Mouse (Mus musculus) spleen, postnatal 4 days (tissue): ENCODE data around the gene Emcn.

Source experiments
- DNase-seq, 2 experiments: peaks; one replicate each; pipeline ENCODE4 v3.0.0; 2022; ENCODE audit warnings: low spot score in 2 of 2

Gene Emcn

DNA sequence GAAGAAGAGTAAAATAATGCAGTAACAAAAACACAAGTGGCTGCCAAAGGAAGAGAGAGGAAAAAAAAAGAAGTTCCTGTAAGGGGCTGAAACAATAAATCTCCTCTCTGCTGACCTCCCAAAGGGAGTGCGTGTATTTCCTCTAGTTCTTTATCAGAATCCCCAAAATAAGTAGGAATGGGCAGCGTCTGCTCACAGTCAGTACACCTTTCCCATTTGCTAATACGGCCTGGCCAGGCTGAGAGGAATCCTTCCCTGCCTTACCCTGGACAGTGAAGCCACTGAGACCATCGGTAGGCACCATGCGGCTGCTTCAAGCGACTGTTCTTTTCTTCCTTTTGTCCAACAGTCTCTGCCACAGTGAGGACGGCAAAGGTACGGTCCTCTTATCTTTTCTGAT lies at the start of gene Emcn:
Emcn (plus strand) TSS at position 130 of the 400 bp plus-strand sequence.
- DNase-seq = no peak

DNA sequence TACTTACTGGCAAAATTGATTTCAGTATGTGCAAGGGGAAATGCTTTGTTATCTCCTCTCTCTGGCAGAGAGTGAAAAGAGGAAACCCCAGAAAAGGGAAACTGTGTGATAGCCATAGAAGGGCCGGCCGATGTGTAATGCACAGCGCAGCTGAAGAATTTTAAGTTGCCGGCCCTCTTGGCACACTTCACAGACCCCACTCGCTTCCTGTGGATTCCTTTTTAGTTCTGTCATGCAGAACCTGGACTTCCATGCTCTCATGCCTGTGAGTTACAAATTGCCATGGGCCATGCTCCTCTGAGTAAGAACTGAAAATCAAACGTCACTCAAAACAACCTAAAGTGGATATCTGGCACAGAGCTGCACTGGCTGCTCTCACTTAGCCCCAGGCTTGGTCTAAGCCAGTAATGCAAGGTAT lies 47.7 kb upstream of the Emcn start:
- DNase-seq = peak in 1 of 2 experiments; percentile 13

- no peak for DNase-seq
These were observed 42.6 kb upstream of the Emcn start for GRCm38 (mm10) chr3:137298230-137298629.

GRCm38 (mm10) chr3:137300210-137300609 lies 40.7 kb upstream of the Emcn start:
- DNase-seq = no peak

DNA sequence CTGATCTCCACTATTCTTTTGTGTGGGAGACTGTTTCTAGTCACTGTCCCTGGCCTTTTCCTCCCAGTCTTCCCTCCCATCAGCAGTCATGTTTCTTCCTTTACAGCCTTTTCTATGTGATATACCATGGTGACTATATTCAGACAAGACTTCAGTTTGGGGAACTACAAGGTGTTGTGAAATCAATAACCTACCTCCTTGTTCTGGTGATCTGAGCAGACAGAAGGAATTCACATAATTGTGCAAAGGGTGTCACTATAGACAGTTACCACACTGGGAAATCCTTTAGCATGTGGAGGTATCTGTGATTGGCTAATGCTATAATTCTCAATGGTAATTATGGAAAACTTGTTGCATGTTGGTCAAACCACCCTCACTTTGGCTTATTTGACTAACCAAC lies 39.7 kb upstream of the Emcn start:
- no peak for DNase-seq

GRCm38 (mm10) chr3:137302804-137303203 lies 38.1 kb upstream of the Emcn start:
- no peak for DNase-seq

GRCm38 (mm10) chr3:137309959-137310358 lies 30.9 kb upstream of the Emcn start:
- no peak for DNase-seq

DNA sequence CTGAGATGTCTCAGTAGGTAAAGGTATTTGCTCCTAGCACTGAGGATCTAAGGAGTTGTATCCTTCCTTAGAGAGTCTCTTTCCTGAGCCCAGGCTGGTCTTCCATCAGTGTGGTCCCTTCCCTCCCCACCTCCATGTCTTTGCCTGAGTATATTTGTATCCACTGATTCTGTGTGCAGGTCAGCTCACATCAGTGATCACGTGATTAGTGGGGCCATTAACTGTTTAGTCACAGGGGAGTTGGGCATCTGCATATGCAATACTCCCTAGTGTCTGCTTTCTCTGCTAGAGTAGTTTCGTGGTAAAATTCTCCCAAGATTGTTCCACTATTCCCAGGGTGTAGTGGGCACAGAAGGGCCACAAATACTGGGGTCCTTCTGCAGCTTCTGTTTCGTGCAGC lies 28.3 kb upstream of the Emcn start:
- DNase-seq = no peak

DNA sequence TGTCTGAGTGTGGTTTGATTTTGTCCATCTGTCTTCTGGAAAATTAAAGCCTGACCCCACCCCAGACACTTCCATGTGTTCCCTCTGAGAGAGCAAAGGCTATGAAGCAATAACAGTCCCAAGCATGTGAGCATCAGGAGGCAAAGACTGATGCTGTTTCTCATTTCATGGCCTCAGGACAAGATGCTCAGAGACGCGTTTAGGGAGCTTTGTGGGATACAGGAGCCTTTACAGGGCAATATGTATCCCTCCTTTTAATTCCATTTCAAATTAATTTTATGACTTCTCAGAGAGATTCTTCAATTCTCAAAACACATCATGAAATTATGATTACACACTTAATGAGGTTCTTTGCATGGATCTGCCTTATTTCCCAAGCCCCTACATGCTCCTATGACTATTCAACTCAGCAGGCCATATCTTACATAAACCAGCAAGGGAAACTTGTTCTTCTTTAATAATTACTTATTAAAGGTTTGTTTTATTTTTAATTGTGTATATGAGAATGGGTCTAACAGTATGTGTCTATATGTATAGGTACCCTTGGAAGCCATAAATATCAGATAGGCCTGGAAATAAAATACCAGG lies 27.0 kb upstream of the Emcn start:
- DNase-seq = no peak

DNA sequence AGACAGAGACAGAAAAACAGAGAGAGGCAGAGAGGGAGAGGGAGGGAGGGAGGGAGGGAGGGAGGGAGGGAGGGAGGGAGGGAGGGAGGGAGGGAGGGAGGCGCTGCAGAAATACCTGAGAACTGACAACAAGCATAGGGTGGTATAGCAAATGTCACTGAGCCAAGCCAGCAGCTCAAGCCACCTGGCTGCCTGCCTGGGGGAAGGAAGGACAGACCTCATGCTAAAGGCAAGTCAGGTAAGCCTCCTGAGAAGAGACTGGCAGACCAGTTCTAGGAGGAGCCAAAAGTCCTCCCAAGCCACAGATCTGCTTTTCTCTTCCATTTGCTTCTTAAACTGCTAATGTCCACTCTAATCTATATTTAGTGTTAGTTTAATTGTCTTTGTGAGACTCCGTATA lies 22.5 kb upstream of the Emcn start:
- DNase-seq = no peak

DNA sequence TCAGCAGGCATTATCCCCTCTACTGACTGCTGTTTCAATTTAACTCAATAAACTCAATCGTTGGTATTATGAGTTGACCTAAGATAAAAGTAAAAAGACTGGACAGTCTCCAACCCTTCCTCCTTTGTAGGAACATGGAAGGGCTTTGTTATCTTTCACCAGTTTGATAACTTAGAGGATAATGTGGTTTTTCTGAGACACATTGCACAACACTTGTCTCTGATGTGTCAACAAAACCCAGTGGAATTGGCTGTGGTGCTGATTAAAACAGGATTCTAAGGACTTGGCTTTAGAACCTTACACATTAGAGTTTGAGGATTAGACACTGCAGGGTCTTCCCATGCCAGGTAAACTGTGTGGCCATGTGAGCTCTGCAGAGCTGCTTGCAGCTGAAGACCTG lies 20.9 kb upstream of the Emcn start:
- no peak for DNase-seq

DNA sequence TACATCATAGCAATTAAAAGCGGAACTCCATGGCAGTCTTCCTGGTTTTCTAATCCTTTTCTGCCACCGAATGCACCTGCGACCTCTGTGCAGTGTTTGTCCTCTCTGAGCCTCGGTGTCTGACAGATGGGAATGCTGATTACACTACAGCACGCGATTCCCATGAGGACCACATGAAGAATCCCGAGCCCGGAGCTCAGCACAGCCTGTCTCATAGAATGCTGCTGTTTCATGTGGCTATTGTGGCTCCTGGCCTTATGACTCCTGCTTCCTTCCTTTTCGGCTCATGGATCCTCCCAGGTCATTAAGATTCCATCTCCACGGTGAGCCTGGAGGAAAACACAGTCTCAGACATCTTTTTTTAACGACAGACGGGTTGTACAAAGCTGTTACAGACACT lies 18.6 kb upstream of the Emcn start:
- DNase-seq = no peak

GRCm38 (mm10) chr3:137329898-137330297 lies 11.0 kb upstream of the Emcn start:
- no peak for DNase-seq

- DNase-seq = no peak
These were observed 9.9 kb upstream of the Emcn start for GRCm38 (mm10) chr3:137330950-137331349.

GRCm38 (mm10) chr3:137332531-137332930 lies 8.3 kb upstream of the Emcn start:
- no peak for DNase-seq

GRCm38 (mm10) chr3:137335957-137336356 lies 4.9 kb upstream of the Emcn start:
- DNase-seq = no peak

- DNase-seq = no peak
These were observed 2.6 kb downstream of the Emcn start for GRCm38 (mm10) chr3:137343446-137343845.

DNA sequence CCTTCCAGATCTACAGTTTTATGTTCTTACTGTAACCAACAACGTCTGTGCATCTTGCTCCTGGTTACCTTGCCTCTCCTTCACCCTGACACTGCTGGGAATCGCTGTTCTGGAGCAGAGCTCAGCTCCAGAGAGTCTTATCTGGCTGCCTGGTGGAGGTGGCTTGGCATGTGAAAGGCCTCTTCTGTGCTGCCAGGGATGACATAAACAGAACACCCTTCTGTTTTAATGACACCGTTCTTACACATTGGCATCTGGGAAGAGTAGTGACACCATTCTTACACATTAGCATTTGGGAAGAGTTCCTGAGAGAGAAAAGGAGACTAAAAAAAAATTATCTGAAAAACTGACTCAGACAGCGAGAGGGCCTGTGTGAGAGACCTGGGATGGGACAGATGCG lies 11.0 kb downstream of the Emcn start:
- DNase-seq = no peak

GRCm38 (mm10) chr3:137356697-137357096 lies 15.8 kb downstream of the Emcn start:
- DNase-seq = no peak

DNA sequence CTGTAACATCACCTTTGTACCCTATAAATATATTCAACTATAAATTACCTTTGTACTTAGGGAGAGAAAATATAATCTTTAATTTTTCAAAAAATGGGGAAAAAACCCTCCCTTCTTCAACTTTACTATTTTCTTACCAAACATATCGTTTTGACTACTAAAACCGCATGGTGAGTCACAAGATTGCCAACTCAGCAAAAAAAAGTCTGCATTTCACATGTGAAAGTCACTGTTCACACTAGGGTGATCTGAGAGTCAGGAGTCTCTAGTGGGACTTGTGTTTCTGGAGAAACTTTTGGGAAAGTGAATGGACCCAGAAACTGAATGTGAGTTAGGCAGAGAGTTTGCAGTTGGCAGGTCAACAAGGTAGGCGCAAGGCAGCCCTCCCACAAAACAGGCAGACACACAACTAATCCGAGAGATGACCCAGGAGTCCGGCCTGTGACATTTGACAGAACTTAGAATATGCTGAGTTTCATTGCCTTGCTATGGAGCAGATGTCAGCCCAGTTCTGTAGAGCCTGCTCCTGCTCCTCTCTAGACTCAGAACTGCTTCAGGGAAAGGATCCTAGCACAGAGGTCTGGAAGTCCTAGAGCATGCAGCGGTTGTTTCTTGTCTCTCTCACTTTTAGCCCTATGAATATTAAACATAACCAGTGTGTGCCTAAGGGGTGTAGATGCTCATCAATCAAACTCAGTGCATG lies 26.4 kb downstream of the Emcn start:
- DNase-seq = no peak

- DNase-seq = no peak
These were observed 27.0 kb downstream of the Emcn start for GRCm38 (mm10) chr3:137367826-137368325.

DNA sequence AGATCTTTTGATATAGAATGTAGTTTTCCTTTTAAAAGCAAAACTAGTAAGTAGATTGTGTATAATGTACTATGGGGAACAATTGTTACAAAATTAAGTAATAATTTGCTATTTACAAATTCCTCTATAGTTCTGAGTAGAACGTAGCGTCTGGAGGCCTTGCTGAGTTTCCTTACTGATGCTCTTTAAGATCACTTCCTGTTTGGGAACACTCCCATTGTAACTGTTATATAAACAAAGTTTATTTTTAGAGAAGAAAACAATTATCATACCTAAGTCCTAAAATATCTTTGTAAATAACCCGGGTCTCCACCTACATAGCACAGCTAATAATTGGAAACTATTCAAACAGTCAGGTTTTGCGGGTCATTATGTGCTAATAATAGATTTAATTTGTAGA lies 32.0 kb downstream of the Emcn start:
- DNase-seq = no peak

- no peak for DNase-seq
These were observed 41.4 kb downstream of the Emcn start for GRCm38 (mm10) chr3:137382311-137382710.

DNA sequence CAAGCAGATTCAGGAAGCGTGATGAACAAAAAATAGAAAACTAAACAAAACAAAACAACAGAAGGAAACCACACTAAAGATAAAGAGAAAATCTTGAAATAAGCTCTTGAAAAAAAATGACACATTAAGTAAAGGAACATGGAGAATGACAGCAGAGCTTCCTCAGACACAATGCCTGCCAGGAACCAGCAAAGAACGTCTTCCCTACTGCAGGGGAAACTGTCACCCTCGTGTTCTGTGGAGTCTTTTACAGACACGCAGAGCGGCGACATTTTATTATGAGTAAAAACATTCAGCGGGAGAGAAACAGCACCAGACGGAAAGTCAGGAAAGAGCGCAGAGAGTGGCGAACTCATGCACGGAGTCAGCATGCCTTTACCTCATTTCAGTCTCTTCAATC lies 54.7 kb downstream of the Emcn start:
- DNase-seq = no peak
